Mouse (Mus musculus): ENCODE results near the gene Adam19.

The Adam19 gene

DNA sequence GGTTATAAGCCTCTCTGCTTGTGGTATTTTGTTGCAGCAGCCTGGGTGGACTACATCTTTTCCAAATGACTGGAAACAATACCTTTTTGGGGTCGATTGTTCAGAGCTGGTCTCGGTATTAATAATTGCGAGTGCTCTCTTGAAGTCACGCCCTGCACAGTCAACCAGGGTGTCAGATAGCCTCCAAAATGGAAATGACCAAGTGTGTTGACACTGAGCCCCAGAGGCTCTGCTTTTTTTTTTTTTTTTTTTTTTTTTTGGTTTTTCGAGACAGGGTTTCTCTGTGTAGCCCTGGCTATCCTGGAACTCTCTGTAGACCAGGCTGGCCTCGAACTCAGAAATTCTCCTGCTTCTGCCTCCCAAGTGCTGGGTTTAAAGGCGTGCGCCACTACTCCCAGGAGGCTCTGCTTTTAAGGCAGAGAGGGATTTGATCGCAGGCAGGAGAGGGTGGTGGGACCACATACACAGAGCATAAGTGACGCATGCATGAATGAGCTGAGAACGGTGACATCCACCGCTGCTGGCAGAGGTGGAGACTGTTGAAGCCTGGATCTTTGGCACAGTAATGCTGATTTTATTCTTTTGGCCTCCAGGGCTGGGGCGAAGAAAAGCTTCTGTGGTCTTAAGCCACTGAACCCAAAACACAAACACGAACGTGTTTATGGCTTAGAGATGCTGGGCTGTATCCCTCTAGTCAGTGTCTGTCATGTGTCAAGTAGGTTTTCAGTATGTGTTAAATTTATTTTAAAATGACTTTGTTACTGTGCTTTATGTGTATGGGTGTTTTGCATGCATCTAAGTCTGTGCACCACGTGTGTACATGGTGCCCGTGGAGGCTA lies 18.3 kb downstream of the Adam19 start:
- DNase-seq (ENCODE audit: low spot score): no peak

DNA sequence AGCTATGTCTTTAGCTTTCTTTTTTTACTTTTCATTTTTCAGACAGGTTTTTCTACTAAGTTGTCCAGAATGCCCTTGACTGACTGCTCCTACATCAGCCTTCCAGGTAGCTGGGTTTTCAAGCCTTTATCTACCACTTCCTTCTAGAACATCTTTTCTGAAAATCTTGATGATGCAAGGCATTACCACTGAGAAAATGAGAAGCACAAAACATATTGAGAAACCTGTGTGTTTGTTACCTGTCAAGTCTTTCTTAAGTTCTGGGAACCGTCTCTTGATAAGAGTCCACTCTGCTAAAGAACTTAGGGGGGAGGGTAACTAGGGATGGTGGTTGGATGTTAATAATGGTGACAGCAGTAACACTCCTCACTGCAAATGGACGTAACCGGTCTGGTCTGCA lies 19.7 kb downstream of the Adam19 start:
- no peak for DNase-seq (ENCODE audit: low spot score)

GRCm38 (mm10) chr11:46076442-46077158 lies 20.8 kb downstream of the Adam19 start:
- DNase-seq (ENCODE audit: low spot score): no peak

GRCm38 (mm10) chr11:46077304-46077703 lies 21.5 kb downstream of the Adam19 start:
- DNase-seq (ENCODE audit: low spot score): no peak

DNA sequence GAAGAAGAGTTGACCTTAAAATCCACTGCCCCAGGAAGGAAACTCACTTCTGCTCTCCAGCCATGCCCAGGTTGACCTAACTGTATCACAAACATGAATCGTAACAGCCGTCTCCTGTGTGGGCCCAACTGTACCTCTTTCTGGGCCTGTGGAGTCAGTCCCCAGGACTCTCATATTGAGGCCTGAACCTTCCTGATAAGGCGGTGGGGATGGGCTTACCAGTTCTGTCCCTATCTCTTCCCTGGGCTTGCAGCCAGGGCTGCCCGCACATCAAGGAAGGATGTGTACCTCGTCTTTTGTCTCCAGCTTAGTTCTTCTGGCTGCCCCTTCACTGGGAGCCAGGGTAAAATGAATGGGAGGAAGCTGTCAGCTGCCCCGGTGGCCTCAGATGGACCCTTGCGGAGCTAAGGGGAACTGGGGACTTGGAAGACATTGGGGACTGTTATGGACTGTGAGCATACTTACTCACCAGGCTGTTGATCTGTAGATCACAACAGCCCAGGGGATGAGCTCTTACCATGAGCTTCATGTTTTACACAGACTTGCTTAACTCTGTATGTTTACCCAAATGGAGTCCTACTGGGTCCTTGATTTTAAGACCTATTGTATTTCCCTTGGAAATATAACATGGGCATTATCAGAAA lies 22.1 kb downstream of the Adam19 start:
- peak; percentile 30 for DNase-seq (ENCODE audit: low spot score)

DNA sequence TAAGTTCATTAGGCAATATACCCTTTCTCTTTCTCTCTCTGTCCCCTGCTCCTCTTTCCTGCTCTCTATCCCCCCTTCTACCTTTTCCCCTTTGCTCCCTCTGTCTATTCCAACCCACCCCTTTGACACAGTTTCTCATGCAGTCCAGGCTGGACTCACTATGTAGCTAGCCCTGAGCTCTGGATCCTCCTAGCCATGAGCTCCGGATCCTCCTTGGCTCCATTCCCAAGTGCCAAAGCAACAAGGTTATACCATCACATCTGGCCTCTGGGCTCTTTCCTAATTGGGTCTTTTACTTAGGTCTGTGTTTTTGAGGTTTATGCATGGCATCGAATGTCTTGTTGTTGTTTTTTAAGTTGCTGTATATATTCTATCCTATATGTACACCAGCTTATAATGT lies 25.3 kb downstream of the Adam19 start:
- DNase-seq (ENCODE audit: low spot score): no peak

GRCm38 (mm10) chr11:46083405-46083804 lies 27.6 kb downstream of the Adam19 start:
- DNase-seq (ENCODE audit: low spot score): no peak

DNA sequence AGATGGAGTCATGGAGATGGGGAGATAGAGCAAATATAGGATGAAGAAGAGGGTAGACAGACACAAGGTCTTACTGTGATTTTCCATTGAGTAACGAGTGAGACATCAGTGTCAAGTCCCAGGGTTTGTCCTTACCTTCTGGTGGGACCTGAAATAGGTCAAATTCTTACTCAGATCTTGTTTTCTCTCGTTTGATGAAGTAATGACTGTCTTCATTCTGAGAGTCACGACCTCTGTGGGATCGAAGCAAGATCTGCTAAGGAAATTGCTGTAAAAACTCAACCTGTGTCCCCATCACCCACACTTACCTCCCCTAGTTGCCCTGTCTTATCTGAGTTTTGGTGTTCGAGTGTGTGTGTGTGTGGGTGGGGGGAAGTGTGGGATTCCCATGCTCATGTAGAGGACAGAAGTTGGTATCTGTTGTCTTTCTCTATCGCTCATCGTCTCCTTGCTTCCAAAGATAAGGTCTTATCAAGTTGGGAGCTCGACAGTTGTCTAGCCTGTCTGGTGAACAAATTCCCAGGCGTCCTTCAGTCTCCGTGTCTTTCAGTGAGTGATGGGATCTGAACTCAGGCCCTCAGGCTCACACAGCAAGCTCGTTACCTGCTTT lies 28.1 kb downstream of the Adam19 start:
- no peak for DNase-seq (ENCODE audit: low spot score)

GRCm38 (mm10) chr11:46084568-46084967 lies 28.8 kb downstream of the Adam19 start:
- DNase-seq (ENCODE audit: low spot score): no peak

- no peak for DNase-seq (ENCODE audit: low spot score)
These were observed 29.8 kb downstream of the Adam19 start for GRCm38 (mm10) chr11:46085398-46086163.

- no peak for DNase-seq (ENCODE audit: low spot score)
These were observed 30.7 kb downstream of the Adam19 start for GRCm38 (mm10) chr11:46086446-46086845.

- peak; percentile 23 for DNase-seq (ENCODE audit: low spot score)
These were observed 33.4 kb downstream of the Adam19 start for GRCm38 (mm10) chr11:46089081-46089713.

- no peak for DNase-seq (ENCODE audit: low spot score)
These were observed 34.4 kb downstream of the Adam19 start for GRCm38 (mm10) chr11:46090036-46090725.

DNA sequence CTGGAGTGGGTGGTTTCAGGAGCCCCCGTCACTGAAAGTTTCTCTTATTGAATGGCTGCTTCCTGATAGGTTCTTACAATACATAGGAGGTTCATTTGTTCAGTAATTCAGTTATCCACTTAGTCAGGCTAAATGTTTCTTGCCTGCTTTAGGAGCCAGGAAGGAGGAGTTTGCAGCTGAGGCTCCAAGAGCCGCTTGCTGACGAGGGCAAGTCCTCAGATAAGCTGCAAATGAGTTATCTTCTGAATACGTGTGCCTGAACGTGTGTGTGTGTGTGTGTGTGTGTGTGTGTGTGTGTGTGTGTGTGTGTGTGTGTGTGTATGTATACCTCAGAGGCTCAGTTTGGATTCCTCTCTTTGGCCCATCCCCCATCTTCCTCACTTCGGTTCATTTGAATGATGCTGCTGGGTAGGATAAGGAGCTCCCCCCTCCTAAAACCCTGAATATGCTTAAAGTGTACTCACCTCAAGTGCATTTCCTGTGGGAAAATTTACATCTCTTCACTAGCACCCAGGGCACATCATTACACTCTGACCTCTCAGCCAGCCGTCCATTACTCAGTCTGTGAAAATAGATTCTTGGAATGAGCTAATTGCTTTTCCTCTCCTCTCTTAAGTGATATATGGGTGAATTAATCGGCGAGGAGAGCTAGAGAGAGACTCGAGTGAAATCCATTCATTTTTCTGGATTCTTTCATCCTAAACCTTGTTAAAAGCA lies 35.3 kb downstream of the Adam19 start:
- peak; percentile 15 for DNase-seq (ENCODE audit: low spot score)

GRCm38 (mm10) chr11:46092121-46092520 lies 36.3 kb downstream of the Adam19 start:
- no peak for DNase-seq (ENCODE audit: low spot score)

- peak; percentile 12 for DNase-seq (ENCODE audit: low spot score)
These were observed 39.9 kb downstream of the Adam19 start for GRCm38 (mm10) chr11:46095477-46096264.

- DNase-seq (ENCODE audit: low spot score): no peak
These were observed 40.5 kb downstream of the Adam19 start for GRCm38 (mm10) chr11:46096265-46096649.

GRCm38 (mm10) chr11:46097062-46097461 lies 41.3 kb downstream of the Adam19 start:
- DNase-seq (ENCODE audit: low spot score): no peak

- peak; percentile 10 for DNase-seq (ENCODE audit: low spot score)
These were observed 46.3 kb downstream of the Adam19 start for GRCm38 (mm10) chr11:46102107-46102506.

All from embryo, embryonic 10 days (tissue).